Mouse (Mus musculus): ENCODE data around the gene Olfr898. TPM values are rescaled to one million over a fixed set of nuclear protein-coding genes. Genes with fewer than 3 reads are reported as not detected.

Olfr898 gene
- polyA plus RNA-seq (2015; fragmentation: Nextera tagmentation; extraction: Ambion mirVana) = not detected in 2 replicates

- Histone ChIP-seq H3K4me2 (no peak within 1 kb of the TSS), H3K9ac (no peak within 1 kb of the TSS), H3K9me3 (no peaks in the 10 kb centered on the region), H3K27me3 (no peaks in the 10 kb centered on the region), H3K27ac (no peak within 1 kb of the TSS), H3K36me3 (no peaks in the 10 kb centered on the region), H3K4me3 (no peak within 1 kb of the TSS), H3K4me1 (replicated peaks) (no peaks in the 10 kb centered on the region)
- 96% methylated on average over 4 of the region's 4 CpGs for WGBS
- ATAC-seq (ENCODE audit: low FRiP score) = no peak
These were observed at the start of gene Olfr898 for GRCm38 (mm10) chr9:38348111-38348510. Gene Olfr898, plus strand, starts transcription at chr9:38348411.

GRCm38 (mm10) chr9:38328760-38329159, 19.5 kb upstream of the Olfr898 start, which contains the start of gene Olfr25:
Gene Olfr25, plus strand, starts transcription at chr9:38329060.
- no peaks in the 10 kb centered on the region for H3K4me1 ChIP-seq (replicated peaks)
- H3K36me3 ChIP-seq = no peaks in the 10 kb centered on the region
- no peak within 1 kb of the TSS for H3K4me3 ChIP-seq
- no peak within 1 kb of the TSS for H3K4me2 ChIP-seq
- no peak within 1 kb of the TSS for H3K9ac ChIP-seq
- no peak within 1 kb of the TSS for H3K27ac ChIP-seq
- ATAC-seq (ENCODE audit: low FRiP score) = no peak
- no peaks in the 10 kb centered on the region for H3K9me3 ChIP-seq
- no peaks in the 10 kb centered on the region for H3K27me3 ChIP-seq
- WGBS = 83% methylated on average over 3 of the region's 3 CpGs

GRCm38 (mm10) chr9:38366596-38366995, 18.4 kb downstream of the Olfr898 start, which contains the start of gene Olfr250:
Gene Olfr250, plus strand, starts transcription at chr9:38366896.
- no peak for ATAC-seq (ENCODE audit: low FRiP score)
- WGBS = 93% methylated on average over 2 of the region's 2 CpGs

GRCm38 (mm10) chr9:38376786-38377185, 28.6 kb downstream of the Olfr898 start, which contains the start of gene Olfr251:
Gene Olfr251, plus strand, starts transcription at chr9:38377086.
- 69% methylated on average over 2 of the region's 2 CpGs for WGBS
- Histone ChIP-seq H3K27ac (no peak within 1 kb of the TSS), H3K4me2 (no peak within 1 kb of the TSS), H3K4me1 (replicated peaks) (no peaks in the 10 kb centered on the region), H3K4me3 (no peak within 1 kb of the TSS), H3K9me3 (no peaks in the 10 kb centered on the region), H3K27me3 (no peaks in the 10 kb centered on the region), H3K9ac (no peak within 1 kb of the TSS), H3K36me3 (no peaks in the 10 kb centered on the region)
- no peak for ATAC-seq (ENCODE audit: low FRiP score)

More at GRCm38 (mm10) chr9:38366596-38366995, 18.4 kb downstream of the Olfr898 start, which contains the start of gene Olfr250:
- no peaks in the 10 kb centered on the region for H3K4me1 ChIP-seq (replicated peaks)
- H3K9ac ChIP-seq = no peak within 1 kb of the TSS
- no peak within 1 kb of the TSS for H3K4me3 ChIP-seq
- no peak within 1 kb of the TSS for H3K27ac ChIP-seq
- H3K27me3 ChIP-seq = no peaks in the 10 kb centered on the region
- no peak within 1 kb of the TSS for H3K4me2 ChIP-seq
- H3K36me3 ChIP-seq = no peaks in the 10 kb centered on the region
- no peaks in the 10 kb centered on the region for H3K9me3 ChIP-seq

- Histone ChIP-seq H3K36me3 (no peaks in the 10 kb centered on the region), H3K4me2 (no peak within 1 kb of the TSS), H3K9me3 (no peaks in the 10 kb centered on the region), H3K27me3 (no peaks in the 10 kb centered on the region), H3K9ac (no peak within 1 kb of the TSS), H3K4me1 (replicated peaks) (no peaks in the 10 kb centered on the region), H3K27ac (no peak within 1 kb of the TSS), H3K4me3 (no peak within 1 kb of the TSS)
- ATAC-seq (ENCODE audit: low FRiP score) = no peak
- WGBS = 83% methylated on average over 1 of the region's 1 CpGs
These were observed 53.2 kb downstream of the Olfr898 start, which contains the start of gene Olfr147 for GRCm38 (mm10) chr9:38401398-38401797. Gene Olfr147, plus strand, starts transcription at chr9:38401698.

Other genes starting within 250 kb of the Olfr898 start
- gene Olfr888, start 240.3 kb upstream of the Olfr898 start, polyA plus RNA-seq (2015; fragmentation: Nextera tagmentation; extraction: Ambion mirVana) = not detected in 2 replicates
- gene Olfr889, start 233.2 kb upstream of the Olfr898 start, polyA plus RNA-seq (2015; fragmentation: Nextera tagmentation; extraction: Ambion mirVana) = 0.06 and 0.08 TPM in 2 replicates
- not detected in 2 replicates for gene Olfr890, start 205.9 kb upstream of the Olfr898 start, polyA plus RNA-seq (2015; fragmentation: Nextera tagmentation; extraction: Ambion mirVana)
- gene Olfr891, start 167.6 kb upstream of the Olfr898 start, polyA plus RNA-seq (2015; fragmentation: Nextera tagmentation; extraction: Ambion mirVana) = not detected in 2 replicates
- not detected in 2 replicates for gene Olfr893, start 140.0 kb upstream of the Olfr898 start, polyA plus RNA-seq (2015; fragmentation: Nextera tagmentation; extraction: Ambion mirVana)
- not detected in 2 replicates for gene Olfr894, start 130.4 kb upstream of the Olfr898 start, polyA plus RNA-seq (2015; fragmentation: Nextera tagmentation; extraction: Ambion mirVana)
- not detected in 2 replicates for gene Olfr143, start 95.6 kb upstream of the Olfr898 start, polyA plus RNA-seq (2015; fragmentation: Nextera tagmentation; extraction: Ambion mirVana)
- gene Olfr895, start 80.6 kb upstream of the Olfr898 start, polyA plus RNA-seq (2015; fragmentation: Nextera tagmentation; extraction: Ambion mirVana) = not detected in 2 replicates
- gene Olfr896-ps1, start 57.3 kb upstream of the Olfr898 start, polyA plus RNA-seq (2015; fragmentation: Nextera tagmentation; extraction: Ambion mirVana) = not detected in 2 replicates
- gene Olfr25, start 19.4 kb upstream of the Olfr898 start, polyA plus RNA-seq (2015; fragmentation: Nextera tagmentation; extraction: Ambion mirVana) = not detected in 2 replicates
- gene Olfr250, start 18.5 kb downstream of the Olfr898 start, polyA plus RNA-seq (2015; fragmentation: Nextera tagmentation; extraction: Ambion mirVana) = not detected in 2 replicates
- not detected in 2 replicates for gene Olfr251, start 28.7 kb downstream of the Olfr898 start, polyA plus RNA-seq (2015; fragmentation: Nextera tagmentation; extraction: Ambion mirVana)
- gene Olfr147, start 53.3 kb downstream of the Olfr898 start, polyA plus RNA-seq (2015; fragmentation: Nextera tagmentation; extraction: Ambion mirVana) = not detected in 2 replicates
- gene Olfr901, start 81.0 kb downstream of the Olfr898 start, polyA plus RNA-seq (2015; fragmentation: Nextera tagmentation; extraction: Ambion mirVana) = not detected in 2 replicates
- gene Olfr902, start 99.2 kb downstream of the Olfr898 start, polyA plus RNA-seq (2015; fragmentation: Nextera tagmentation; extraction: Ambion mirVana) = not detected in 2 replicates
- not detected in 2 replicates for gene Olfr904, start 114.7 kb downstream of the Olfr898 start, polyA plus RNA-seq (2015; fragmentation: Nextera tagmentation; extraction: Ambion mirVana)
- gene Olfr905, start 122.7 kb downstream of the Olfr898 start, polyA plus RNA-seq (2015; fragmentation: Nextera tagmentation; extraction: Ambion mirVana) = not detected in 2 replicates
- not detected in 2 replicates for gene Olfr906, start 138.7 kb downstream of the Olfr898 start, polyA plus RNA-seq (2015; fragmentation: Nextera tagmentation; extraction: Ambion mirVana)
- not detected in 2 replicates for gene Olfr907, start 147.4 kb downstream of the Olfr898 start, polyA plus RNA-seq (2015; fragmentation: Nextera tagmentation; extraction: Ambion mirVana)
- gene Olfr911-ps1, start 173.2 kb downstream of the Olfr898 start, polyA plus RNA-seq (2015; fragmentation: Nextera tagmentation; extraction: Ambion mirVana) = not detected in 2 replicates
- not detected in 2 replicates for gene Olfr910, start 189.4 kb downstream of the Olfr898 start, polyA plus RNA-seq (2015; fragmentation: Nextera tagmentation; extraction: Ambion mirVana)
- gene Olfr912, start 231.8 kb downstream of the Olfr898 start, polyA plus RNA-seq (2015; fragmentation: Nextera tagmentation; extraction: Ambion mirVana) = not detected in 2 replicates
- gene Olfr913, start 244.3 kb downstream of the Olfr898 start, polyA plus RNA-seq (2015; fragmentation: Nextera tagmentation; extraction: Ambion mirVana) = not detected in 2 replicates

Measured in hindbrain, embryonic 13.5 days (tissue).